Mouse (Mus musculus) spleen, adult 2 months (tissue): ENCODE results near the gene B3gnt7.

Source experiments
- CTCF ChIP-seq: fragments of 200-500 bp; IDR thresholded peaks from 2 replicates; pipeline ENCODE4 v1.5.1; 2011; ENCODE audit warnings: mild to moderate bottlenecking, inconsistent platforms; ENCODE audit not compliant: insufficient read depth, insufficient read length, insufficient replicate concordance; ENCODE audit errors: extremely low read depth
- POLR2A ChIP-seq: fragments of 200-500 bp; IDR thresholded peaks from 2 replicates; pipeline ENCODE4 v1.6.1; 2011; ENCODE audit warnings: low read depth, low read length, inconsistent platforms

DNA sequence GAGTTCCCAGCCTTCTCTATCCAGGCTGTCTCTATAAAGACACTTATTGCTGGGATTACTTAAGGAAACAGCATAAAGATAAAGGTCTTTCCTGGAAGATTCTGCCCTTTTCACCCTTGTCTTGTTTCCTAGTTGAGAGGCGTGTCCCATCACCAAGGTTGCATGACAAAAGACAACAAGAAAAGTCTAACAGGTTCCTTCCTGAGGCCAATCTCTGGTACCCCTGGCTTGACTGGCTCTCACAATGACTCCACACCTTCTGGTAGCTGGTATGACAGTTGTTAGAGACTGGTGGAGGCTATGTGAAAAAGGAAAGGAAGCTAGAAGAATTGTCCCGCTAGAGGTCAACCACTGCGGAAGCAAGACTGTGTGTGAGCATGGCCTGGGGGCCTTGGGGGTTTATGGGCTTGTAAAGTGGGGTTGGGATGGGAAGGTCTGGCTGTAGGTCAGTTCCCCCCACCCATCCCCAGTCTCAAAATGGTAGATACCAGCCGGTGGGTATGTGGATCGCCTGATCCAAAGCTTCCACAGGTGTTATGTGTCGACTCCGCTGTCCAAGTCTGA, 6.7 kb downstream of the B3gnt7 start:
- TF ChIP-seq CTCF (no peak), POLR2A (no peak)
